Mouse (Mus musculus) natural killer cell, adult 2 months (primary cell): Measurements from ENCODE around the gene Tfcp2.

Experiments
- DNase-seq, 2 experiments: peaks; one replicate each; pipeline ENCODE4 v3.0.0; 2022; ENCODE audit warnings: low spot score in 2 of 2

Gene Tfcp2

DNA sequence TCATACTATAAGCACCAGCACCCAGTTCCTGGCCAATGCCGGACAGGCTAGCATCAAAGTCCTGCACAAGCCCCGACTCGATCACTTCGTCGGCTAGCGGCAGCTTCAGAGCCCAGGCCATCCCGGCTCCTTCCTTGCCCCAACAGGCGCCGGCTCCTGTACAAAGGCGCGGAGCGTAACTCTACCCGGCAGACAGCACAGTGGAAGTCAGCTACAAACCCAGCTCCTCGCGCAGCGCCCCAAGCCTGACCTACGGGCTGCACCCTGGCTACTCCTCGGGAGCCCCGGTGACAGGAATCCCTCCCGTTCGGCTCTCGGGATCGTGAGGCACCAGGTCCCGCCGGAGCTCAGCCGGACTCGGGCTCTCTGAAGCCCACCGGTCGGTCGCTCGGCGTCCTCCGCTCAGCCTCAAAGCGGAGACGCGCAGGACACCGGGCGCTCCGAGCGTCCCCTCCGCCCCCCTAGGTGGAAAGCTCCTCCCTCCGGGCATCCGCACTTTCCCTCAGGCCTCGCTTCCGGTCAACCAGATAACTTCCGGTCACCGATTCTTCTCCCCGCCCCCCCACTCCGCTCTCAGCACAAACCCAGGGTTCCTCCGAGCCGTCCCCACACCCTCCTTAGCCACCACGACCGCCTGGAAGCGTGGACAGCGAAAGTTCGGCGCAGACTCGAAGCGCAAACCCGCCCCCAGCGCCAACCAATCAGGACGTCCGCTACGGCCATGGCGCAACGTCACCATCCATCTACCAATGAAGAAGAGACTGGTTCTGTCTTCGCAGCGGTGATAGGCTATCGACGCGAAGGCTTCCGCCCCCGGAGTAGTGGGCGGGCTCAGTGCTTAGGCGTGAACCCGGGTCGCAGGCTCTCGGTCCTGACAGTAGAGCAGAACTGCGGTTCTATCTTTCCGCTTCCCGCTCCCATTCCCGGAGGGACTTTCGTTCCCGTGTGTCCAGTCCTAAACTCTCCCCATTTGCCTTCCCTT, at the start of gene Tfcp2:
TSS of gene Tfcp2 (minus strand) at position 683 of the 982 bp plus-strand sequence.
- DNase-seq = peak; percentile 94 to 96

DNA sequence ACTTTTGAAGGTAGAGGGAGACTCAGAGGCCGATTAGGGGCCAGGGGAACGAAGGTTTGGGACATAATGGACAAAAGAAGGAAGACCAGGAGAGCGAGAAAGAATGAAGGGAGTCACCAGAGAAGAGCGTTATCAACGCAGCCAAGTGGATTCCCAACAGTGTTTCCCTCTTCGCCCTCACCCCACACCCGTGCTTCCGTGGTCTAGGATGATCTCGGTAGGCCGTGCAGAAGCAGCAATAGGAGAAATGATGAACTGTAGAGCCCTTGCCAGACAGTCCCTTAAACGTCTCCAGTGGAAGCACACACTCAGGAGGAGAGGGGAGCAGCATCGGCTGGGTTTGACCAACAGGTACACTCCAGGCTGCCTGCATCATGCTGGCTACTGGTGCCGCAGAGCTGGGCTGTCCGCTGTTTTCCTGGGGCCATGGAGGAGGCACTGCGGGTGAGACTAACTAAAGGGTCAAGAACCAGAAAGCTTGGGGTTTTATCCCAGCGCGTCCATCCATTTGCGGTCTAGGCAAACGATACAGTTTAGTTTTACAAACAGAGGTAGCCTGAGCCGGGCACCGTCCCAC, 49.0 kb upstream of the Tfcp2 start:
- DNase-seq = no peak

DNA sequence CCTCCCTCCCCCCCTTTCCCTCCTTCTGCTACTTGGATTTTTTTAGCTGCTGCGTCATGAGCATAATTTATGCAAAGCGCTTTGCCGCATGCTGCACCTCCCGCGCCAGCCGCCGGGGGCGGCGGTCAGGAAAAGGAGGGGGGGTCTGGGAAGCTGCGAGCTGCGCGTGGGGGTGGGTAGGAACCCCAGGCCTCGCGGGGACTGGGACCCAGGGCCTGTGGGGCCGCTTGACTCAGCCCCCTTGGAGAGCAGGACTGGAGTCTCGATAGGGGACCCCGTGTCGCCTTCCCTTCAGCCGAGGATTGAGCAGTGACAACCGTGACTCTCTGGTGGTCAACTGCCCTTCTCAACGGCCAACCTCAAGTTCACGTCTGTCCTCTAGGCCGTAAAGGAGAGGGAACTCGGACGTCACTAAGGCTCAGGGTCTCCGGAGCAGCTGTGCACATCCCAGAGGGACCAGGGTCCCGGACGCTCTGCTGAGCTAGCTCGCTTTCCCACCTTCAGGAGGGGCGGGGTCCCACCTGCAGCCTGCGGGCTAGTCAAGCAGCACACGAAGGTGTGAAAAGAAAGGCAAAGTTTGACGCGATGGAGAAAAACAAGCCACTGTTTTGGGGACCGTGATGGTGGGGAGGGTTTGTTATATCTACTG, 48.4 kb upstream of the Tfcp2 start:
- DNase-seq = peak; percentile 73 to 81

GRCm38 (mm10) chr15:100599276-100600046, 47.7 kb upstream of the Tfcp2 start, which contains the start of gene Pou6f1:
TSS of gene Pou6f1 (minus strand) at chr15:100599984.
- DNase-seq = no peak

GRCm38 (mm10) chr15:100598883-100599275, 47.1 kb upstream of the Tfcp2 start:
- DNase-seq = no peak

DNA sequence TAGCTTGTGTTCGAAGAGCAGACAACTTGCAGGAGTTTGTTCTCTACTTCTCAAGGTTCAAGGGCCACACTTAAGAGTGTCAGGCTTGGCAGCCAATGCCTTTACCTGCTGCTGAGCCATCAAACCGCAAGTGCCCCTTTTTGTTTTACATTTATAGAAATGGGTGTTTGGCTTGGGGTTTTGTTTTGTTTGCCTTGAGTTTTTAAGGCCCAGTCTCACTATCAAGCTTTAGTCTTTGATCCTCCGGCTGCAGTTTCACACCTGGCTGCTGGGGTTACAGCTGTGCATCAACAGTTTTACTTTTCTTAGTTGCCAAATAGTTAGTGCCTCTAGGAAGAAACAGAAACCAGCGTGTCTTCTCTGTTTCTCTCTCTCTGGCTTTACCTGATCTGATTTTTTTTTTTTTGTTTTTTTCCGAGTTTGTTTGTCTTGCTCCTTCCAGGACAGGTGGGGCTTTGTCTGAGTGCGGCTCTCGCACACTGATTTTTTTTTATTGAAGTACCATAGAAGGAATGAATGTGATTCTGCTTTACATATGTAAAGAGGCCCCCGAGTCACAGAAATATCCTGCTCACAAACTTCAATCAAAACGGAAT, 46.6 kb upstream of the Tfcp2 start:
- DNase-seq = peak; percentile 48 to 49

DNA sequence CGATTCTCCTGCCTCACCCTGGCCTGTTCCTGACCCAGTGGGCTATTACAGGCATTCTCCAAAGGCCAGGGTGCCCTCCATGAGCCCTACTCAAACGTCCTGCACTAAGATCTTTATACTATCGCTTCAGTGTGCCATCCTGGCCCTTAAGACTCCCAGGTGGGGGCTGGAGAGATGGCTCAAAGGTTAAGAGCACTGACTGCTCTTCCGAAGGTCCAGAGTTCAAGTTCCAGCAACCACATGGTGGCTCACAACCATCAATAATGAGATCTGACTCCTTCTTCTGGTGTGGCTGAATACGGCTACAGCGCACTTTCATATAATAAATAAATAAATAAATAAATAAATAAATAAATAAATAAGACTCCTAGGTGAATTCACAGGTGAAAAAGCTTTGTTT, 41.0 kb upstream of the Tfcp2 start:
- DNase-seq = no peak

DNA sequence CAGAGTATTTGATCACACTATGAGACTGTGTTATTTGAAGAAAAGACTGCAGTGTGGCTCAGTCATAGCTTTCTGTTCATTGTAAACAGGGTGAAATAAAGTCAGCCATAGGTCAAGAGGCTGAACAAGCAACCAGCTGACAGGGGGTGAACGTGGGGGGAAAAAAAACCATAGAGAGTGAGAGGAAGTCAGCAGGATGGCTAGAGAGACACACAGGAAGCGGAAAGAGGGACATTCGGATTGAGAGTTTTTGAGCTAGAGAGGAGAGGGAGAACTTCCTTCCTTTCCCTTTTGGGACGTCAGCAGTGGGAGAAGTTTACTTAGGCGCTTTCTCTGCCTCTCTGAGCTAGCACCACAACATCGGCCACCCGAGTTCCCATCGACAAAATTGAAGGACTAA, 38.6 kb upstream of the Tfcp2 start:
- no peak for DNase-seq

DNA sequence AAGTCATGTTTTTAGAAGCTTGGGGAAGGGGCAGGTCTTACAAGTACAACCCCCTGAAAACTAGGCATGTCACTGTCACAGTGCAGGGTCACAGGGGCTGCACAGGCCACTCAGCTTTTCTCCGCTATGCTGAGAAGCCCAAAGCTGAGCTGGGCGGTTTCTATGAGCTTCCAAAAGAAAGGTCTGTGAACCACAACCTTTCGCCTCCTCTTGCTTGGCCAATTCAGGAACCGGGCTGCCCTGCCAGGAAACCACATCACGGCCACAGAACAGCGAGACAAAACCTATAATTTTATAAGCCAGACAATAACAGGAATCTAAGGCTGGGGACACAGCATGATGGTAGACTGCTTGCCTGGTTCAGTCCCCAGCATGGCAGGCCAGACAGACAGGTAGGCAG, 36.5 kb upstream of the Tfcp2 start:
- no peak for DNase-seq

- DNase-seq = no peak
Observed at GRCm38 (mm10) chr15:100587166-100587565, 35.4 kb upstream of the Tfcp2 start.

- DNase-seq = no peak
Observed at GRCm38 (mm10) chr15:100585931-100586330, 34.1 kb upstream of the Tfcp2 start.

GRCm38 (mm10) chr15:100580108-100580507, 28.3 kb upstream of the Tfcp2 start:
- no peak for DNase-seq

- DNase-seq = no peak
Observed at GRCm38 (mm10) chr15:100577972-100578371, 26.2 kb upstream of the Tfcp2 start.

GRCm38 (mm10) chr15:100576810-100577209, 25.0 kb upstream of the Tfcp2 start:
- DNase-seq = no peak

- DNase-seq = no peak
Observed at GRCm38 (mm10) chr15:100576392-100576791, 24.6 kb upstream of the Tfcp2 start.

DNA sequence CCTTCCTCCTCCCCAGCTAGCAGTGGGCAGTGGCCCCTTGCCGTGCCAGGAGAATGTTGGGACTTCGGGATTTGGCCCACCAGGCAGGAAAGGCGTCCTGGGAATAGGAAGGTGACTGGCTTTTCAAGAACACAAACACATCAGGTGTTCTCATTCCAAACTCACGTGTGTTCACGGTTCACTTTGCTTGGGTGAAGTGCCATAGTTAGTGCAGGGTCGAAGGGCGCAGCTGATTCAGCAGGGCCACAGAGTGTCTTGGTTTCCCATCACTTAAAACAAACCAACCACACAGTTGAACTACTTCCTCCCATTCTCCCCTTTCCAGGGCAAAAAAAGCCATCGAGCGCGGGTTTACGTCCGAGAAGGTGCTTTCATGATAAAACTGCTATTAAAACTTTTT, 23.6 kb upstream of the Tfcp2 start:
- no peak for DNase-seq

DNA sequence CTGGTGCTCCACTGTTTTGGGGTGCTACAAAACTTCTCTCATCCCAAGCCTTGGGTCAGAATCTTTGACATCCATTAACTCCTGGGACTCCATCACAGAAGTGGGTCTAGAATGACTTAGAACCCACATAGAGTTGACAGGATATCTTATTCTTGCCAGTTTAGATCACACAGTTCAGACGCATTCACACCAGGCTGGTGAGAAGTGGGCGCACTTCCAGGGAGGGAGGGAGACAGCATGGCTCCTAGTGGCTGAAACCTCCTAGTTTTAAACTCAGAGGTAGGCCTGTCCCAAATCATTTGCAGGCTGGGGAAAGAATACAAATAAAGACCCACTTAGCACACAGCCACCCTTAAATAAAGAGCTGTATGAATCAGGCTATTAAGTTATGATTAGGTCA, 22.6 kb upstream of the Tfcp2 start:
- no peak for DNase-seq

DNA sequence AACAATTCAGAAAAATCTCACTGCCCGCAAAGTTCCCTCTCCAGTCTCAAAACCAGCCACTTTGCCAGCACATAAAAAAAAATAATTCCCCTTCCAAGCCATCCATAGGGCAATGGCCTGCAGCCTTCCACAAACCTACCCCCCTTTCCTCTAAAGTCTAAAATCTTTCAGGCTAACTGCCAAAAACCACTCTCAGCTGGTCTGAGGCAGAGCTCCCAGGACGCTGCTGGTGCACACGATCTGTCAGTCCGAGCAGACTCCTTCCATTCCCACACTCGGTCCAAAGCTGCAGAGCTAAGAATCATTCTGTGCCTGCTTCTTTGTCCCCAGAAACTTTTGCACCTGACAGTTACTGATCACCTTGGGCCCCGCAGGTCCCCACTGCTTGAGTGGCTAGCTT, 22.1 kb upstream of the Tfcp2 start:
- DNase-seq = no peak

- DNase-seq = no peak
Observed at GRCm38 (mm10) chr15:100569239-100569638, 17.4 kb upstream of the Tfcp2 start.

DNA sequence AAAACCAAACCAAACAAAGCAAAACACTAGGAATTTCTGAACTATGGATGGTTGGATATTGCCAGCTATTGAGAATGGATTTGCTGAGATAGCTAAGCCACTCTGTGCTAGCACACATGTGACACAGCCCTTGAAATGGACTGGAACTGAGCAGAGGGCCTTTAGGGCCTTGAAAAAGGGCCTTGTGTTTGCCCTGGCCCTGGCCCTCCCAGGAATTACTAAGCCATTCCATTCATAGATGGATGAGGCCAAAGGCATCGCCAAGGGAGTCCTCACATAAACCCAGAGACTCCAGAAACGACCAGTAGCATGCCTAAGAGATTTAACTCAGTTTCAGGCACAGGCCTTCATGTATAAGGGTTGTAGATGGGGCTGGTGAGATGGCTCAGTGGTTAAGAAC, 14.7 kb upstream of the Tfcp2 start:
- no peak for DNase-seq

- DNase-seq = no peak
Observed at GRCm38 (mm10) chr15:100557705-100558433, 6.1 kb upstream of the Tfcp2 start.
